Mouse (Mus musculus) neural tube, embryonic 15.5 days (tissue): ENCODE data around the gene Gm14418. TPM values are rescaled to one million over a fixed set of nuclear protein-coding genes. Genes with fewer than 3 reads are reported as not detected.
"Not testable (repeated sequence)": the region's sequence is repeated elsewhere in the genome, so short reads cannot be mapped to it uniquely, and the experiment has no call there.

ENCODE experiments used
- ATAC-seq: fragments of 200-750 bp; cut with Nextera tagmentation; 2 replicates; pipeline ENCODE4 v1.8.0; 2017; ENCODE audit warnings: mild to moderate bottlenecking, moderate TSS enrichment, moderate library complexity; ENCODE audit not compliant: low FRiP score
- H3K27ac ChIP-seq: fragments of 300-500 bp; sonication (generic); replicated peaks from 2 replicates; pipeline ENCODE4 v1.5.1; 2015; ENCODE audit warnings: mild to moderate bottlenecking, inconsistent platforms
- H3K27me3 ChIP-seq: fragments of 300-500 bp; sonication (generic); replicated peaks from 2 replicates; pipeline ENCODE4 v1.6.1; 2015; ENCODE audit warnings: inconsistent platforms
- H3K36me3 ChIP-seq: fragments of 300-500 bp; sonication (generic); 2 replicates; pipeline ENCODE4 v1.6.1; 2015; ENCODE audit warnings: inconsistent platforms
- H3K4me1 ChIP-seq: fragments of 300-500 bp; sonication (generic); 2 replicates; pipeline ENCODE4 v1.6.1; 2015; ENCODE audit warnings: inconsistent platforms
- H3K4me2 ChIP-seq: fragments of 300-500 bp; sonication (generic); 2 replicates; pipeline ENCODE4 v1.6.1; 2015; ENCODE audit warnings: inconsistent platforms, mild to moderate bottlenecking, moderate library complexity
- H3K4me3 ChIP-seq: fragments of 300-500 bp; sonication (generic); replicated peaks from 2 replicates; pipeline ENCODE4 v1.5.1; 2015; ENCODE audit warnings: mild to moderate bottlenecking, inconsistent platforms
- H3K9ac ChIP-seq: fragments of 300-500 bp; sonication (generic); replicated peaks from 2 replicates; pipeline ENCODE4 v1.6.1; 2015; ENCODE audit warnings: mild to moderate bottlenecking, inconsistent platforms
- H3K9me3 ChIP-seq: fragments of 300-500 bp; sonication (generic); replicated peaks from 2 replicates; pipeline ENCODE4 v1.6.1; 2016; ENCODE audit warnings: inconsistent platforms
- WGBS: fragments of 180-500 bp; shearing (Covaris S2); methylation state at CpG from one replicate; pipeline ENCODE4 v1.1.7; 2015; ENCODE audit warnings: mixed read lengths; 5-methylcytosine and 5-hydroxymethylcytosine counted together
- polyA plus RNA-seq: library from polyadenylated mRNA; unstranded; fragments of >200 nt; fragmentation: Nextera tagmentation; extraction: Ambion mirVana; gene quantifications from 2 replicates; pipeline ENCODE4 v1.2.1, GENCODE M21; 2015

Gm14418 gene
- polyA plus RNA-seq, result 5.5 and 6.6 TPM in 2 replicates

DNA sequence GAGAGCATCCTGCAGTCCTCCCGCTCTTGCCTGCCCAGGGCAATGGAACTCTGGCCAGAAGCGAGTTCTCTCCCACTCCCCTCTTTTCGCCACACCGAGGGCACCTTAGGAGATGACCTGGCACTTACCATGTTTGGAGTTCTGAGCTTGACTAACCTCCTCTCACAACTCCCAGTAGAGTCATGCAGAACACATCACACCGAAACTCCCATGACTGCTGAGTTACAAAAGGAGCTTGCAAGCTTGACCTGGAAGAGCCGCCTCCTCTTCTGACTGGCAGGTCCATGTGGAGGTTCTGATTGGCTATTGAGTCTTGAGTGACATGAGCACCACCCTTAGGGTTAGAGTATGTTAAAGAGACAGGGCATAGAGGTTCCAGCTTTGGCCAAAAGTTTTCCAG, at the start of gene Gm14418:
Gene Gm14418 (minus strand): TSS at position 225 of the 400 bp plus-strand sequence.
- H3K4me3 ChIP-seq, result peak within 1 kb of the TSS; percentile 19; the same call in 1 of the 2 replicates
- not testable (repeated sequence) for H3K36me3 ChIP-seq, H3K27ac ChIP-seq, H3K9ac ChIP-seq, ATAC-seq, H3K4me1 ChIP-seq, H3K27me3 ChIP-seq, H3K9me3 ChIP-seq, H3K4me2 ChIP-seq
- 46% methylated on average over 6 of the region's 6 CpGs for WGBS

Other genes starting within 250 kb of the Gm14418 start
- gene Gm14410, start 191.9 kb downstream of the Gm14418 start, polyA plus RNA-seq, result 34.2 and 48.0 TPM in 2 replicates
- gene Gm14409, start 131.3 kb downstream of the Gm14418 start, polyA plus RNA-seq, result not detected in 2 replicates
- gene Gm14412, start 74.0 kb downstream of the Gm14418 start, polyA plus RNA-seq, result 0.11 and 0.35 TPM in 2 replicates
- gene Zfp970, start 66.4 kb upstream of the Gm14418 start, polyA plus RNA-seq, result 5.8 and 7.4 TPM in 2 replicates
- gene Gm14403, start 99.9 kb upstream of the Gm14418 start, polyA plus RNA-seq, result 2.2 and 2.8 TPM in 2 replicates
- not detected in 2 replicates for gene Gm14406, start 179.9 kb upstream of the Gm14418 start, polyA plus RNA-seq